Mouse (Mus musculus) heart, embryonic 10.5 days (tissue): ENCODE data around the gene Zfp185. TPM values are rescaled to one million over a fixed set of nuclear protein-coding genes. Genes with fewer than 3 reads are reported as not detected.

Source experiments
- DNase-seq: peaks from one replicate; pipeline ENCODE4 v3.0.0-alpha.2; 2017; ENCODE audit warnings: low spot score
- H3K27ac ChIP-seq: fragments of 300-500 bp; sonication (generic); 2 replicates; pipeline ENCODE4 v1.5.1; 2016; ENCODE audit warnings: mild to moderate bottlenecking
- H3K27me3 ChIP-seq: fragments of 300-500 bp; sonication (generic); 2 replicates; pipeline ENCODE4 v1.6.1; 2016; ENCODE audit warnings: mild to moderate bottlenecking; ENCODE audit not compliant: poor library complexity, insufficient read depth, severe bottlenecking
- H3K36me3 ChIP-seq: fragments of 300-500 bp; sonication (generic); 2 replicates; pipeline ENCODE4 v1.6.1; 2016; ENCODE audit warnings: mild to moderate bottlenecking, moderate library complexity
- H3K4me1 ChIP-seq: fragments of 300-500 bp; sonication (generic); 2 replicates; pipeline ENCODE4 v1.6.1; 2016; ENCODE audit warnings: mild to moderate bottlenecking
- H3K4me3 ChIP-seq: fragments of 300-500 bp; sonication (generic); 2 replicates; pipeline ENCODE4 v1.5.1; 2016; ENCODE audit warnings: mild to moderate bottlenecking, moderate library complexity
- H3K9me3 ChIP-seq: fragments of 300-500 bp; sonication (generic); 2 replicates; pipeline ENCODE4 v1.6.1; 2016; ENCODE audit warnings: mild to moderate bottlenecking, moderate library complexity
- WGBS: fragments of 180-500 bp; shearing (Covaris S2); methylation state at CpG from one replicate; pipeline ENCODE4 v1.1.7; 2016; 5-methylcytosine and 5-hydroxymethylcytosine counted together
- polyA plus RNA-seq: library from polyadenylated mRNA; unstranded; fragments of >200 nt; fragmentation: Nextera tagmentation; extraction: Ambion mirVana; gene quantifications from 2 replicates; pipeline ENCODE4 v1.2.1, GENCODE M21; 2016

The Zfp185 gene
- polyA plus RNA-seq: 5.7 and 7.2 TPM in 2 replicates

DNA sequence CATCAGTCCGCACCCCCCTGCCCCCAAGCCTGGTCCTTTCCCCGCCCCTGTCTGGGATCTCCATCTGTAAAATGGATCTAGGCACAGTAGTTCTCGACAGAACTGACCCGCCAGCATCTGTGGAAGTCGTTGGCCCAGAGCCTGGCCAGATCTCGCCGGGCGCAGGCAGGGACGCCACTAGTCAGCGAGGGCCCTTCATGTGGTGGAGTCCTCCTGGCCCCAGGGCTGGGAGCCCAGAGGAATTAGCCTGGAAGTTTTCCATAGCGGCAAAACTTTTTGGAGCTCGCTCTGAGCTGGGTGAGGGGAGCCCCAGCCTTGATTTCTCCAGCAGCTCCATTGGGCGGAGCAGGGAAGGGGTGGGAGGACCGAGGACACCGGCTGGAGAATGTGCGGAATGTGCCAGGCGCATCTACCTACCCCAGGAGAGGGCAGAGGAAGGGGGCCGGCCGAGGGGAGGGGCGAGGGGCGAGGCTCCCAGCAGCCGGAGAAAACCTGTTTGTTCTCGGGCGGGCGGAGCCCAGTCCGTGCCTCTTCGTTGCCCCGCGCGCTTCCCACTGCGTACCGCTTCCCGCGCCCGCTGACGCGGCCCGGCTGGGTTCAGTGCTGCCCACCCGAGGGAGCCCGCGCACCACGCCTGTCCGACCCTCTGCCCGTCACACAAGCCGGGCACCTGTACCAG is at the start of gene Zfp185:
Gene Zfp185 (plus strand): TSS at position 499 of the 679 bp plus-strand sequence.
- 21% methylated on average over 45 of the region's 45 CpGs for WGBS
- Histone ChIP-seq H3K9me3 (no peaks in the 10 kb centered on the region), H3K27me3 (peaks cover 31% of the 10 kb centered on the region; the same call in 1 of the 2 replicates), H3K4me3 (peak within 1 kb of the TSS; percentile 60), H3K4me1 (no peaks in the 10 kb centered on the region), H3K27ac (peak within 1 kb of the TSS; percentile 83), H3K36me3 (no peaks in the 10 kb centered on the region)
- DNase-seq: no peak

DNA sequence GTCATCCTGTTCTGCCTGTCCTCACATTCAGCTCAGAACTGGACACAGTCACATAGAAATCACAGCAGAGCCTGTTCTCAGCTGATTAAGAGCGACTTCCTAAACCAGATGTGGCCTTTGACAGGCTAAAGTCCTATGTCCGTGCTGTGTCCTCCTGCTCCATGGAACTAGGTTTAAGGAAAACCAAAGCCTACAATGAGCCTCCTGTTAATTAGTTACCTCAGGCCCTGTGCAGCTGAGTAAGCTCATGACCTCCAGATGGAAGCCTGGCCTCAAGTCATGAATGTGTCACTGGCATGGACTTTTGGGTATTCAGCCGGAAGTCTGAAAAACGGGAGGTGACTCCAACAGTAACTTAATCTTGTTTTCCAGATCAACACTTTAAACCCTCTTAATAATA is 33.7 kb upstream of the Zfp185 start:
- Histone ChIP-seq H3K36me3 (peaks cover 36% of the 10 kb centered on the region; the same call in 1 of the 2 replicates), H3K4me1 (no peaks in the 10 kb centered on the region), H3K4me3 (no peak overlapping the region), H3K27me3 (no peaks in the 10 kb centered on the region), H3K9me3 (no peaks in the 10 kb centered on the region), H3K27ac (no peak overlapping the region)
- no peak for DNase-seq
- 76% methylated on average over 4 of the region's 4 CpGs for WGBS

DNA sequence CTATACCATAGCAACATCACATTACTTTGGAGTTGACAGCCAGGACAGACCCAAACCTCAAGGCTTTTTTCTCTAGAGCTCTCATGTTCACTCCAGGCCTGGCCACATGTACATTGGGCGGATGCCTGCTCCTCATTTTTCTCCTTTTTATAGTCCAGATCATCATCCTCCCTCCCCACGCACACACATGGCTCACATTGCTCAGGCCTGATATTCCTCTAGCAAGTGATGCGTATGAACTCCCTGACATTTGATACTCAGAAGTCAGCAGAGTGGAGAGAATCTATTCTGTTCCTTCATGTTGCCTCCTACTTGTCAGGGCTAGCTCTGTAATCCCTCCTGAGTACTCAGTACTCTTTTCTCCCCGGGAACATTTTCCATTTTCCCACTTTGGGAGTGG is 30.7 kb upstream of the Zfp185 start:
- WGBS: 88% methylated on average over 4 of the region's 4 CpGs
- H3K9me3 ChIP-seq: no peaks in the 10 kb centered on the region
- no peaks in the 10 kb centered on the region for H3K4me1 ChIP-seq
- no peak overlapping the region for H3K27ac ChIP-seq
- no peak for DNase-seq
- H3K4me3 ChIP-seq: no peak overlapping the region
- H3K36me3 ChIP-seq: peaks cover 26% of the 10 kb centered on the region; the same call in 1 of the 2 replicates
- no peaks in the 10 kb centered on the region for H3K27me3 ChIP-seq

DNA sequence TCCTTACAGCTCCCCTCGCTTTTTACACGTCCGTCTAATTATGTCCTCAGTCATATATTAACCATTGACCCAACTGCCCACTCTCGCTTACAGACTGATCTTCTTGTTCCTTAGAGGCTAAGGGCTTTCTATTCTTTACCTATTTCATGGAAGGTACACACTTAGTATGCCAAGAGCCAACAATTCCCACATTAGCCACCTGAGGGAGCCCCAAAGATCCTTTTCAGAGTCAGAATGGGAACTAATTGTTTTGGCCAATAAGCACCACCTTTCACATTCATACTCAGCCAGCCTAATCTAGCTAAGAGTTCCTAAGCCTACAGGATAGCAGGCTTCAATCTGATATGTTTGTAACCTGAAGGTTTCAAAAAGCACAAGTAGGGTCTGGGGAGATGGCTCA is 26.7 kb upstream of the Zfp185 start:
- WGBS: 78% methylated on average over 4 of the region's 4 CpGs

DNA sequence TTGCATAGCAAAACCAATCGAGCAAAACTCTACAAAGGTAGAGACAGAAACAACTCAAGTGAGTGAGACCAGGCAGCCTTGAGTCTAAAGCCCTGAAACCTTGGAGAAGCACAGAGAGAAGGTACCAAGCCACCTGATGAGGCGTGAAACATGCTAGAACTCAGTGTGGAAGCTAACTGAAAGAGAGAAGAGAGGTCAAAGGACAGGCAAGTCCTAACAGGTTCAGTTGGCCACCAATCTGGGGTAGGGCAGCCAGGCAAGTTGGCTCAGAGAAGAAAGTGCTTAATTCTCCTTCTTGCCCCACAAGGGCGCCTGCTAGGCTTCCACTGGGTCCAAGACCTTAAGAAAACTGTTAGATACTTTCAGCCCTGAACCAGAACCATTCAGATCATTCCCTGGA is 25.6 kb upstream of the Zfp185 start:
- H3K27me3 ChIP-seq: no peaks in the 10 kb centered on the region
- no peak for DNase-seq
- WGBS: 64% methylated on average over 3 of the region's 3 CpGs
- peaks cover 15% of the 10 kb centered on the region; the same call in 1 of the 2 replicates for H3K36me3 ChIP-seq
- H3K27ac ChIP-seq: no peak overlapping the region
- H3K9me3 ChIP-seq: no peaks in the 10 kb centered on the region
- H3K4me1 ChIP-seq: no peaks in the 10 kb centered on the region
- H3K4me3 ChIP-seq: no peak overlapping the region

More for the DNA sequence above, 26.7 kb upstream of the Zfp185 start:
- Histone ChIP-seq H3K9me3 (no peaks in the 10 kb centered on the region), H3K4me3 (no peak overlapping the region), H3K4me1 (no peaks in the 10 kb centered on the region), H3K36me3 (peaks cover 20% of the 10 kb centered on the region; the same call in 1 of the 2 replicates), H3K27me3 (no peaks in the 10 kb centered on the region), H3K27ac (no peak overlapping the region)
- DNase-seq: no peak

DNA sequence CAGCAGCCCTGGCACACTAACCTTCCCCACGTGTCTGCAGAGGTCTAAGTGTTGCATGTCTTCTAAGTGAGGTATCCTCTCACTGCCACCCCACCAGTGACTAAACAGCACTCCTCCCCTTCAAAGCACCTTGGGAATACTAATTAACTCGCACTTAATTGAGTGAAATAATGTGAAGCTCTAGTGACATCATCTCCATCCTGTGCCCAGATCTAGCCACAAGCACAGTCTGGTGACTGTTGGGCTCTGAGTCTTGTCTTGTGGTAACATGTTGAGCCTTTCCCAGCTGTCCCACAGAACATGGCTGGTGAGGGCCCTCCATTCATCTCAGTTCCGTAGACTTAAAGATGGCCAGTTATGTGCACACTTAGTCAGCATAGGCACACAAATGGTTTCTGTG is 24.4 kb upstream of the Zfp185 start:
- WGBS: 74% methylated on average over 3 of the region's 3 CpGs
- Histone ChIP-seq H3K4me1 (no peaks in the 10 kb centered on the region), H3K27me3 (no peaks in the 10 kb centered on the region), H3K36me3 (0 out of 2 replicates have a peak, but pooled peaks cover 3% of the 10 kb centered on the region), H3K9me3 (no peaks in the 10 kb centered on the region), H3K27ac (no peak overlapping the region), H3K4me3 (no peak overlapping the region)
- no peak for DNase-seq

DNA sequence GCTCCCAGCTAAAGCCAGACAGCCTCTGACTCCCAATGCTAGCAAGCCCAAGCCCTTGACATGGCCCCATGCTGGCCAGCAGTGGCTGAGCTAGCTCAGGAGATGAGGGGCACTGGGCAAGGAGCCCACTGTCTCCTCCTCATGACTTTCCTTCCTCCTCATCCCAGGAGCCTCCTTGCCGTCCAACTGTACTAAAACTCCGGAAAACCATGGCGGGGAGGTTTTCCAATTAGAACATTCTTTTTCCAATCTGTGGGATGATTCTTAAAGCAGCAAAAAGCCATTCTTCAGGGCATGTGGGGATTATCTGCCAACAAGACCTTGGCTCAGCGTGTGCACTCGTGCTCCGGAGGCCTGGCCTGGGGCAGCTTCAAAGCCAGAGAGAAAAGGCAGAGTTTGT is 4.3 kb upstream of the Zfp185 start:
- WGBS: 74% methylated on average over 6 of the region's 6 CpGs
- DNase-seq: no peak
- Histone ChIP-seq H3K36me3 (no peaks in the 10 kb centered on the region), H3K4me1 (no peaks in the 10 kb centered on the region), H3K9me3 (no peaks in the 10 kb centered on the region), H3K27me3 (peaks cover 25% of the 10 kb centered on the region; the same call in 1 of the 2 replicates), H3K4me3 (no peak overlapping the region), H3K27ac (no peak overlapping the region)

DNA sequence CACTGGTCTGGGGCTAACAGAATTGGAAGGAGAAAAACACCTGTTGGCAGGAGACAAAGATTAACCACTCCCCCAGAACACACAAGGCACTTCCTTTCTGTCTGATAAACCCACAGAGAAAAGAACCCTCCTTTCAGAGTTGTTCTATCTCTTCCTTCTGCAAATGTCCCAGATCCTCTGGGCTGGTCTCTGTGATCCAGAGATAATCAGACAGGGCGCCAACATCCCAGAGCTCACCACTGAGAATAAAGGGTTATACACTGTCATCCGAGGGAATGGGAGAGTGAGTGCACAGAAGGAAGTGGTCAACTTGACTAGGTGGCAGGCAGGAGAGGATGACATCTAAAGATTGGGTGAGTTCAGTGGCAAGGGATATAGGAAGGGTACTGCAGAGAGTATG is 1.5 kb upstream of the Zfp185 start:
- no peaks in the 10 kb centered on the region for H3K36me3 ChIP-seq
- H3K4me1 ChIP-seq: no peaks in the 10 kb centered on the region
- no peaks in the 10 kb centered on the region for H3K9me3 ChIP-seq
- peaks cover 29% of the 10 kb centered on the region; the same call in 1 of the 2 replicates for H3K27me3 ChIP-seq
- no peak overlapping the region for H3K4me3 ChIP-seq
- H3K27ac ChIP-seq: no peak overlapping the region
- no peak for DNase-seq
- 70% methylated on average over 2 of the region's 2 CpGs for WGBS

DNA sequence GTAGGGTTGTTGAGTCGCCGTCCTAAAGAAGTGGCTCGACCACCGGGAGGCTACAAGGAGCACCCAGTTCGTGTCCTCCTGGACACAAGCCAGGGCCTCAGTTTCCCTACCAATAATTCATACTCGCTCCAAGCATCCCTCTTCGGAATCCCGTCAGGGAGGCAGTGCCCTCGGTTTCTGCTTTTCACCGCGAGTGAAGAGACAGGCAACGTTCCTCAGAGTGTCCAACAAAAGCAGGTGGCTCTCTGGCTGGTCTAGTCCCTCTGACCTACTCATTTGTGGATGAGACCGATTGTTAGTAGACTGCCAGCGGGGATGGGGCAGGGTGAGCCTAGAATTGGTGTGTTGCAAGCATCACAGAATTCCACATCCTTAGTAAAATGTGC is 374 bp downstream of the Zfp185 start:
- Histone ChIP-seq H3K9me3 (no peaks in the 10 kb centered on the region), H3K4me1 (no peaks in the 10 kb centered on the region), H3K4me3 (peak overlapping the region; percentile 60), H3K27me3 (peaks cover 27% of the 10 kb centered on the region; the same call in 1 of the 2 replicates), H3K27ac (peak overlapping the region; percentile 83), H3K36me3 (no peaks in the 10 kb centered on the region)
- WGBS: 19% methylated on average over 14 of the region's 14 CpGs
- no peak for DNase-seq

DNA sequence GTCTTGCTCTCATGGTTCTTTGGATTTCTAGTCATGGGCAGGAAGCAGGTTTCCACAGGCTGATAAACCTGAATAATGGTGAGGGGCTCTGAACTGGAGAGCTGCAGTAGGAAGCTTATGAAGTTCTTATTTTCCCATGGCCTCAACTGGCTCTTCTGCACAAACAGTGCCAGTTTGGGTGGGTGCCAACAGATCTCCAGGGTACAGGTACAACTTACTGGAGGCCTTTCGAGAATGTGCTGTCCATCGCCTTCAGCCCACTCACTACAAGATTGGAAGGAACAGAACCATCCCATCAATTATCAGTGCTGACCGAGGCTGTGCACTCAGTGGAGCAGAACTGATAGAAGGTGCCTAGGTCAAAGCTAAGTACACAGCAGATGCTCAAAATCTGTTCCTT is 1.3 kb downstream of the Zfp185 start:
- Histone ChIP-seq H3K9me3 (no peaks in the 10 kb centered on the region), H3K4me1 (no peaks in the 10 kb centered on the region), H3K27ac (no peak overlapping the region), H3K27me3 (peaks cover 22% of the 10 kb centered on the region; the same call in 1 of the 2 replicates), H3K4me3 (no peak overlapping the region), H3K36me3 (no peaks in the 10 kb centered on the region)
- no peak for DNase-seq
- 92% methylated on average over 3 of the region's 3 CpGs for WGBS

DNA sequence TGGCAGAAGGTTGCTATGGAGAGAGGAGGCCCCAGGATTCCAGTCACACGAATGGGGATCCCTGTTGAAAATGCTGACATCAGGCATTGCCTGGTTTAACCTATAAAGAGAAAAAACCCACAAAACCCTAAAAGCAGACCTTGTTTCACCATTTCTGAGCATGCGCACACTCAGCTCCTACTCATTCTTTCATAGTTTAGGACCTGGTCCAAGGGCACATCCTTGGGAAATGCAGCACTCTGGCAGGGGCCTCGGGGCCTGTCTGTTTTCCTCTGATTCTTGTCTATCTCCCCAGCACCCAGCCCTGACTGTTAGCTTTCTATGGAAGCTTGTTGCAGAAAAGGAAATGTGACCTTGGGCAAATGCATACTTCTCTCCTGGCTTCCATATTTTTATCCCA is 3.4 kb downstream of the Zfp185 start:
- Histone ChIP-seq H3K27me3 (peaks cover 14% of the 10 kb centered on the region; the same call in 1 of the 2 replicates), H3K9me3 (no peaks in the 10 kb centered on the region), H3K4me3 (no peak overlapping the region), H3K36me3 (no peaks in the 10 kb centered on the region), H3K4me1 (no peaks in the 10 kb centered on the region), H3K27ac (no peak overlapping the region)
- WGBS: 70% methylated on average over 3 of the region's 3 CpGs
- no peak for DNase-seq

DNA sequence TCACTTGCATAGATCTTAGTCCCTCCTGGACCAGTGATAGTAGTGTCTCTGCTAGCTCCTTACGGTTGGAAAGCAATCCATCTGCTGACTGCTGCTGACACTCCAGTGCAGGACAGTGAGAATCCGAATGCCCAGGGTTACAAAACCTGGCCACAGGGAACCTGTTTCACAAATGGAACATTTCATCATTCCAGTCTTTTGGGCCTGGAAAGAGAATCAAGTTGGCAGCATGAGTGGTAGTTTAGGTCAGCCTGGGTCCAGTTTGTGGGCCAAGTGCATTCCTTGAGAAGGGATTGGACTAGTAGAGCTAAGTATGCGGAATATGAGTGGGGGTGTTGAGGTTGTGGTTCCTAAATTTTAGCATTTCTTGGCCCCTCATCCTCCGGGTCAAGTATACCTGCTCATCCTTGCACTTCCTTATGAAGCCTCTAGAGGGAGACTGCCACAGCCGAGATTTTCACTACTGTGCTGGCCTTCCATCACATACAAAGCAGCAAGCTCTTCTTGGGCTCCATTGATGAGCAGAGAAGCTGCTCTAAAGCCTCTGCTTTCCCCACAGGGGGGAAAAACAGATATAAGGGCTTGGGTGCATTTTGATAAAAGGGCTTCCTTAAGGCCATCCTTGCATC is 5.3 kb downstream of the Zfp185 start:
- no peak for DNase-seq
- 47% methylated on average over 5 of the region's 5 CpGs for WGBS
- Histone ChIP-seq H3K36me3 (no peaks in the 10 kb centered on the region), H3K27ac (no peak overlapping the region), H3K9me3 (no peaks in the 10 kb centered on the region), H3K27me3 (peaks cover 9% of the 10 kb centered on the region; the same call in 1 of the 2 replicates), H3K4me3 (no peak overlapping the region), H3K4me1 (no peaks in the 10 kb centered on the region)

DNA sequence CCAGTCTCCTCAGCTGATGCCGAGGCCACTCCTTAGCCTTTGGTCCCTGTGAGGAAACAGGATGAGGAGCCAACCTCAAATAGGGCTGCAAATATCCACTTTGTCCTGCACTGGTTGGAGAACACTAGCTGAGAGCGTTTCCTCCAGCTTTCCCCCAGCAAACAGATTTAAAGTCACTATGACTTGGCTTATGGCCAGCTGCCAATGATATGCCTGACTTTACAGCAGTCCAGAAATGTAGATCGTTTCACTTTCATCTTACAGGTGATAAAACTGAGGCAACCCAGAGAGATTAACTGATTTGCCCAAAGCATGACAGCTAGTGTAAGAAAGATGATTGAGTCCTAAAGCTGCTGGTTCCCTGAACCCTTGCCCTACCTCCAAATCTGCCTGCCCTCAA is 8.4 kb downstream of the Zfp185 start:
- Histone ChIP-seq H3K4me1 (no peaks in the 10 kb centered on the region), H3K9me3 (no peaks in the 10 kb centered on the region), H3K27me3 (peaks cover 15% of the 10 kb centered on the region; the same call in 1 of the 2 replicates), H3K36me3 (no peaks in the 10 kb centered on the region), H3K4me3 (no peak overlapping the region), H3K27ac (no peak overlapping the region)
- no peak for DNase-seq
- 72% methylated on average over 3 of the region's 3 CpGs for WGBS
